In genomic region chr5:99360531-99360930, GRCm38 (mm10) we compare ENCODE assay signal across 19 mouse cellular contexts.
DNase-seq lines count a peak whose midpoint lies in the region; ATAC-seq and TF ChIP-seq lines count a peak whose summit lies in the region.
"Had no signal": no experiment of that assay in that cellular context is flagged by ENCODE, and none has a peak within 500 bp of the region (broad histone marks: within the 10 kb centered on the region; RNA-seq: fewer than 3 reads in every experiment).

No protein-coding gene starts in this region.

- TF ChIP-seq CTCF in cortical plate, adult 2 months (IDR thresholded peaks at IDR 0.05; ENCODE audit: extremely low read depth, insufficient read depth, low read length): no peak

- no peak for DNase-seq in heart, postnatal 36 days
- peak; percentile 44 for DNase-seq in layer of hippocampus, adult 9-11 months
- DNase-seq in layer of hippocampus, adult 9-10 months (ENCODE audit: low spot score): no peak
- no peak for DNase-seq in cerebellum, adult 18-20 months
- DNase-seq: adrenal gland, postnatal 36 days; B cell, adult 2 months; cerebellum, adult 2 months; cerebellum, postnatal 36 days; kidney, adult 11 months; layer of hippocampus, postnatal 36 days; liver, embryonic 13.5 days; lung, embryonic 14.5 days; lung, postnatal 4 days; thymus, adult 2 months had no signal

- H3K36me3 ChIP-seq in heart, embryonic 13.5 days: no peaks in the 10 kb centered on the region
- no peaks in the 10 kb centered on the region for H3K36me3 ChIP-seq in macrophage (ENCODE audit: inconsistent target)
- H3K36me3 ChIP-seq: limb, embryonic 13.5 days; liver, embryonic 13.5 days; midbrain, embryonic 10.5 days had no signal

- TF ChIP-seq POLR2A in cortical plate, adult 2 months (IDR thresholded peaks at IDR 0.05; ENCODE audit: extremely low read depth, insufficient read depth, low read length): no peak

- no peak for ATAC-seq in heart, embryonic 13.5 days (ENCODE audit: extremely low read depth, insufficient number of reproducible peaks, low FRiP score, low TSS enrichment)

- no peak overlapping the region for H3K9ac ChIP-seq in heart, embryonic 13.5 days
- H3K9ac ChIP-seq: limb, embryonic 13.5 days; liver, embryonic 13.5 days; lung, embryonic 14.5 days had no signal

- intact Hi-C loops in heart, postnatal 36 days (cut with DNase I): no loop called here

- 0 out of 2 replicates have a peak overlapping the region, but pooled peaks have one; percentile 24 for H3K4me2 ChIP-seq in heart, embryonic 13.5 days
- H3K4me2 ChIP-seq: limb, embryonic 13.5 days; liver, embryonic 13.5 days; lung, embryonic 14.5 days had no signal

- no peaks in the 10 kb centered on the region for H3K9me3 ChIP-seq in heart, embryonic 13.5 days
- H3K9me3 ChIP-seq: limb, embryonic 13.5 days; liver, embryonic 13.5 days; midbrain, embryonic 10.5 days had no signal

- no peaks in the 10 kb centered on the region for H3K27me3 ChIP-seq in heart, embryonic 13.5 days (replicated peaks)
- H3K27me3 ChIP-seq: limb, embryonic 13.5 days; liver, embryonic 13.5 days had no signal

- H3K79me2 ChIP-seq in macrophage (ENCODE audit: inconsistent target): no peaks in the 10 kb centered on the region

- H3K4me1 ChIP-seq in heart, embryonic 13.5 days: peaks cover 17% of the 10 kb centered on the region
- peaks cover 3% of the 10 kb centered on the region for H3K4me1 ChIP-seq in cortical plate, adult 2 months (ENCODE audit: control insufficient read depth, insufficient read depth, low read length)
- H3K4me1 ChIP-seq: liver, embryonic 13.5 days; midbrain, embryonic 10.5 days had no signal

- no peak overlapping the region for H3K4me3 ChIP-seq in heart, embryonic 13.5 days
- H3K4me3 ChIP-seq in cortical plate, adult 2 months (ENCODE audit: insufficient read depth, low read length): no peak overlapping the region
- H3K4me3 ChIP-seq in macrophage (ENCODE audit: inconsistent target): no peak overlapping the region
- H3K4me3 ChIP-seq: limb, embryonic 13.5 days; liver, embryonic 13.5 days; midbrain, embryonic 10.5 days had no signal

- WGBS in heart, embryonic 13.5 days: 33% methylated on average over 3 of the region's 3 CpGs
- 93% methylated on average over 3 of the region's 3 CpGs for WGBS in macrophage (ENCODE audit: missing documents)

- H3K27ac ChIP-seq in heart, embryonic 13.5 days (replicated peaks): no peak overlapping the region
- H3K27ac ChIP-seq in cortical plate, adult 2 months (ENCODE audit: insufficient read depth, low read length): 0 out of 2 replicates have a peak overlapping the region, but pooled peaks have one; percentile 35
- H3K27ac ChIP-seq in macrophage: peak overlapping the region; percentile 95; the same call in 1 of the 2 replicates
- H3K27ac ChIP-seq: limb, embryonic 13.5 days; liver, embryonic 13.5 days; midbrain, embryonic 10.5 days had no signal
